Mouse (Mus musculus): ENCODE measurements around the gene Unc93b1.

- TF ChIP-seq CTCF (IDR thresholded peaks at IDR 0.05; ENCODE audit: extremely low read depth, insufficient read length, insufficient replicate concordance, low read depth, low read length) (no peak), POLR2A (IDR thresholded peaks at IDR 0.05; ENCODE audit: low read depth, low read length) (no peak)
Observed at GRCm38 (mm10) chr19:3897557-3897956, 37.4 kb upstream of the Unc93b1 start.
